Mouse (Mus musculus): ENCODE measurements at regions not wholly inside any gene's neighbourhood (a gene's known extent, or its start where the extent isn't known, plus 50 kb on each side); places are given as distances from the start of the nearest gene placed in this dataset.

DNA sequence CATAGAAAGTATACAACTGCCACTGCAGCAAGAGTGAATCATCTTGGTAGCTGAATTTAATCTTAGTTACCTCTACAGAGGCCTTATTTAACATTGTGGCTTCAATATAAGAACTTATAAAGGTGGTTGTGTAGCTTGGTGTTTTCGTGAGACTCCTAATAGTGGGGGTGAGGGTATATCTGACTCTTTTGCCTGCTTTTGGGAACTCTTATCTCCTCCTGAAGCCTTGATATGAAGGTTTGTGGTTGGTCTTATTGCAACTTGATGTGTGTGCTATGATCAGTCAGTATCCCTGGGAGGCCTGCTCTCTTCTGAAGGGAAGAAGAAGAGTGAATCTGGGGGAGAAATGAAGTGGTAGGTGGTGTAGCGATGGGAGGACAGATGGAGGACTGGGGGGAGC, 67.7 kb upstream of the Tab2 start:
- no peak for TF ChIP-seq MAFK (IDR thresholded peaks at IDR 0.05; ENCODE audit: insufficient read depth, low read depth, low read length)
- TF ChIP-seq CHD2 (IDR thresholded peaks at IDR 0.05; ENCODE audit: low read depth, low read length), result no peak
- TF ChIP-seq ZNF384 (IDR thresholded peaks at IDR 0.05; ENCODE audit: low read depth, low read length), result no peak

All from ES-E14 (cell line).